Mouse (Mus musculus) 3T3-L1 (cell line): ENCODE results near the gene Prim2.
A peak's percentile ranks its signal among the peaks of the same experiment; 100 is the strongest.

Experiments used
- DNase-seq: peaks from one replicate; pipeline ENCODE4 v3.0.0-alpha.2; 2015; ENCODE audit warnings: low read depth, low spot score

Gene Prim2

GRCm38 (mm10) chr1:33669708-33670141 is at the start of gene Prim2:
Gene Prim2, minus strand, starts transcription at chr1:33669795.
- peak; percentile 84 for DNase-seq

- peak; percentile 86 for DNase-seq
These were observed 48.0 kb upstream of the Prim2 start for GRCm38 (mm10) chr1:33717636-33718035.

- no peak for DNase-seq
These were observed 45.2 kb upstream of the Prim2 start for GRCm38 (mm10) chr1:33714796-33715195.

DNA sequence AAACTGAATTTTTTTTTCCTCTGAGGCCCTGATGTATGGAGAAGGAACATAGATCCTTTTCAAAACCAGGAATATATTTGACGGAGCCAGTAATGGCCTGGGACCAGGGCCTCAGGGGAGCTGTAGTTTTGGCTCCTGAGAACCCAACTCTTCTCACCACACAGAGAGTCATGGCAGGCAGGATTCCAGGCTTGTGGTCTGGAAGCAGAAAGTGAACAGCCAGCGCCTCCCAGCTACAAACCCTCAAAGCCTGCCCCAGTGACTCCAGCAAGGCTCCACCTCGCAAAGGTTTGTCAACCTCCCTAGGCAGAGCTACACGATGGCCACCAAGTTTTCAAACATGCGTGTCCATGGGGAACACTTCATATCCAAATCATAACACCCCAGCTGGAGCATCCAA is 42.4 kb upstream of the Prim2 start:
- peak; percentile 63 for DNase-seq

DNA sequence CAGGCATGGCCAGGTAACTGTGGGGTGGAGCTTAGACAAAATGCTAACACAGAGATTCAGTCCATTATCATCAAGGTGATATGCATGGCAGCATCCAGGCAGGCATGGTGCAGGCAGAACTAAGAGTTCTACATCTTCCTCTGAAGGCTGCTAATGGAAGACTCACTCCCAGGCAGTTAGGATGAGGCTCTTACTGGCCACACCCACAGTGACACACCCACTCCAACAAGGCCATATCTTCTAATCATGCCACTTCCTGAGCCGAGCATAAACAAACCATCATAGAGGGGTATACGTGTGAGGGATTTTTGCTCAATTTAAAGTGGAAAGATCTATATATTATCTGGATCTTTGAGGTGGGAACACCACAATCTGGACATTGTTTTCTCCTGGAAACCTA is 40.0 kb upstream of the Prim2 start:
- DNase-seq, result no peak

DNA sequence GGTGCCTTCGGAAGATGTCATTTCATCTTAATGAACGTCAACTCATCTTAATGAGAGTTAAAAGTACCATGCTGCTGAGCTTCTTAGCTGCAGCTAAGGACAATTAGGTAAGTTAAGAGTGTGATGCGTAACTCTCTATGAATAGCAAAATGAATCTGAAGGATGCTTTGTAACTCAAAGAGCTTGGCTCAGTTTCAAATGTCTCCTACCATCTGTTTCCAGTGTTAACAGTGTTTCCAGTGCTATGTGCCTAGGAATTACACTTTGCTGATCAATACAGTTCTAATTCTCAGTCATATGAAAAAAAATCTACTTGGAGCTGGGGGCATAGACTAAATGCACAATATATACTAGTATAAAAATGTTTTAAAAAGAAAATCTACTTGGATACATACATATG is 31.6 kb upstream of the Prim2 start:
- DNase-seq, result no peak

DNA sequence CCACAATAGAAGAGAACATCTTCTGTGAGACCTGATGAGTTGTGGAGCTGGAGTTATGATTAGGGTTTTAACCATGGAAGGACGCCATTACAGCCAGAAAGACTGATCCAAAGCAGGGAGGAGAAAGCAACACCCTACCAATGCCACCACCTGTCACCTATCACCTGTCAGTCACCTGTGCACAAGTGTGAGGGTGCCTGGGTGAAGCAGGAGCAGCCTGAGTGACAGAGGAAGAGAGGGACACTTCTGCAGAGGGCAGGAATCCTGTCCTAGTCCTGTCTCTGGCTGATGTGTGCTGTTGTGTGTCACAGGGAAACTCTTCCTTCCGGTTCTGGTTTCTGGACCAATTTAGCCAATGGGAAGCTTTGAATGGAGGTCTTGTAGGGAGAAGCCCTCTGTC is 26.4 kb upstream of the Prim2 start:
- DNase-seq, result no peak

- no peak for DNase-seq
These were observed 24.3 kb upstream of the Prim2 start for GRCm38 (mm10) chr1:33693893-33694292.

- no peak for DNase-seq
These were observed 20.5 kb upstream of the Prim2 start for GRCm38 (mm10) chr1:33690087-33690448.

DNA sequence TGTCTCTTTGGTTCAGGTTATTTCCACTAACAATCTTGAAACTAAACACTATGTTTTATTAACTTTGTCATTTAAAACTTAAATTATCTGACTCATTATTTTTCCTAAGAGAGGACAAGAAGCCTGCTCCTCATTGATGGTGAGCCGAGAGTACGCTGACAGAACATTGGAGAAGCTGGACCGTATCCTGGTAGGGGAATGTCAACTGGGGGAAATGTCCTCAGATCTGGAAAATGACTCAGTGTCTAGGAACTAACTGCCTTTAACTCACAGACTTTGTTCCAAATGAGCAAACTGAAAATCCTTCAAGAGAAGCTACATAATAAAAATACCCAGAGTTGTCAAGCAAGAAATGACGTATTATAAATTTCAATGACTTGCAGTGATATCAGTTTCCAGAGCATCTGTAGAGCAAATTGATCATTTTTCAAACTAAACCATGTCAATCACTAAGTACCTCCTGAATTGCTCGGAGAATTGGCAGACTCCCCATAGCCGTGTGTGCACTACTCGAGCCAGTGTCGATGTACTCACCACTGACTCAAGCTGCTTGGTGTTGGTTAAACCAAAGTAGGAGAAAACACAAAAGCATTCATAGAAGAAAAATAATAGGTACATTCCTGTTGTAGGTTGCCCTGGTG is 20.0 kb upstream of the Prim2 start:
- peak; percentile 67 for DNase-seq

DNA sequence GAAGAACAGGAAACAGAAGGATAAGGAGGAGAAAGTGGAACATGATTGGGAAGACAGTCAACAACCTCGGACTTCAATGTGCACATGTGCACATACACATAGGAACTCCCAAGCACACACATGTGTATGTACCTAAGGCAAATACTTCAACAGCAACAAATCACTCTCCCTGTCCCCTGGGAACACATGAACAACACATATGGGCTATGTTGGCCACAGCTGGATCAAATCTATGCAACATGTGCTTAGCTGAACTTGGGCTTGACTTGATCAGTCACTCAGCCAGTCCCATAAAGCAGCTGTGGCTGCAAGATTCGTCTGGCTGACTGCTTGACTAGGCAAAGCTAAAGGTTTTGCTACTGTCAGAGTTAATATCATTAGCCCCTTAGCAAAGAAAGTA is 19.2 kb upstream of the Prim2 start:
- DNase-seq, result peak; percentile 54

DNA sequence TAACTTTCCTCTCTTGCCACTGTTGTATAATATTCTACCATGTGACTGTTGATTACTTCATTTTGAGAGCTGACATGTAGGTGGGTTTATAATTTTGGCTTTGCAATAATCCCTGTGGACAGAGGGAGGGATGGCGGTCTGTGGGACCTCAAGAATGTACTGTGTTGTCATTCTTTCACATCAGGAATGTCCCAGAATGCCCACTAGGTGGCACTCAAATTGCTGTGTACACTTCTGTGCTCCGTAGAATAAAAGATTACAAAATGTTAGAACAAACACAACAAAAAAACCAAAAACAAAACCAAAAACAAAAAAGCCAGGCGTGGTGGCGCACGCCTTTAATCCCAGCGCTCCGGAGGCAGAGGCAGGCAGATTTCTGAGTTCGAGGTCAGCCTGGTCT is 14.9 kb upstream of the Prim2 start:
- DNase-seq, result peak; percentile 86

DNA sequence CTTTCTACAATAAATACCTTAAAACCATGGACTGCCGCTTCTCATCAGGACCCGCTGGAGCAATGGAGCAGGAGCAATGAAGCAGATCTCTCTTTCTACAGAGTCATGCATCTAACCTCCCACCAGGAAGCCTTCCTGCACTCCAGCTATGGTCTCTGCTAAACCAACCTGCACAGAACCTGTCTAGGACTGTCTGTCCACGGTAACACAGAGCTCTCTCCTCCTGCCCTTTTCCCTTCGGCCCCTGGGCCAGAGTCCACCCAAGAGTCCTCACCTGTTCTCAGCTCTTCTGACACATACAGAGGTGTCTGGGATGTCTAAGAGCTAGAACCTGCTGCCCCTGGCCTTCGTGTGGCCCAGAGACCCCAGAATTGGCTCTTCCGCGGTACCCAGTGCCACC is 11.3 kb upstream of the Prim2 start:
- no peak for DNase-seq

GRCm38 (mm10) chr1:33680435-33680834 is 10.8 kb upstream of the Prim2 start:
- no peak for DNase-seq

DNA sequence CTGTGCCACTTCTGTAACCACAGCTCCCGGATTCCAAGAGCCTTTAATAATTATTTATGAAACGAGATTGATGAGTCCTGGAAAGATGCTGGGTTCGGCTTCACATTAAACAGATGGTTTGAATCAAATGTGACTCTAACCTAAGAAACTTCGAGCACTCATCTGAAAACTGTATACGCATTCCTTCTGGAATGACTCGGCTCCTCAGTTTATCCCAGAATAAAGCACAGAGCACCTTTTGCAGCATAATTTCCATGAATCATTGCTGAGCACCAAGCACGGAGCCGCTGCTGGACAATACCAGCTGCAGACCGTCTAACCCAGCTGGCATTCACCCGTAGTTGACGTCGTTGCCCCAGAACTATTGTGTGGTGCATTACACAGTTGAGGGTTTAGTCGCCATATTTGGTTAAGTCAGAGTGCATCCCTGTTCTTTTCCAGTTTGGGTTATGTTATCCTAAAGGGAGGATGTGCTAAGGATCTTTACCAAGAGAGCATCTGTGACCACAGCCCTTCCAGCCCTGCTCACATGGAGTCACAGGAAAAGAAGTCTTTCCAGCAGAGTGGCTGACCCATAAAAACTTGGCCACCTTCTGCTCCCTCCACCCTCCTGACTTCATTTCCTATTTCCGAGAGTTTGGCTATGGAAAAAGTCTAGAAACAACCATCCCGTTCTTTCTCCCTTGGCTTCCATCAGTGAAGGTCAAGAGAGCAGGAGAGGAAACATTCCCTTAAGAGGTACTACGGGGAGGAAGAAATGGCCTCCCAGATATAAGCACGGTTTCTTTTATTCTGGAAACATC is 3.8 kb upstream of the Prim2 start:
- DNase-seq, result peak; percentile 89

DNA sequence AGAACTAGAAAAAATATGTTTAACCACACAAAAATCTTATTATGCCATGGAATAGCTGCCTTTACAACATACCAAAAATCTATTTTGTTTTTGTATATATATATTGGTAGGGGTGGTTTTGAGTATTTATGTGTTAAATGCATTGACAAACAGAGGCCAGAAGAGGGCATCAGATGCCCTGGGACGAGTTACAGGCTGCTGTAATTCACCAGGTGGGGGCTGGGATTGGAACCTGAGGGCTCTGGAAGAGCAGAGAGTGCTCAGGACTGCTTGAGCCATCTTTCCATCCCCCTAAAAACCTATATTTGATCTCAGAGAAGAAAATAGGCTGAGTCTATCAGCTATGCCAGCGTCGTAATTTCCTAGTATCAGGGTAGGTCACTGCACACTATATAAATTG is 2.9 kb upstream of the Prim2 start:
- DNase-seq, result peak; percentile 93

DNA sequence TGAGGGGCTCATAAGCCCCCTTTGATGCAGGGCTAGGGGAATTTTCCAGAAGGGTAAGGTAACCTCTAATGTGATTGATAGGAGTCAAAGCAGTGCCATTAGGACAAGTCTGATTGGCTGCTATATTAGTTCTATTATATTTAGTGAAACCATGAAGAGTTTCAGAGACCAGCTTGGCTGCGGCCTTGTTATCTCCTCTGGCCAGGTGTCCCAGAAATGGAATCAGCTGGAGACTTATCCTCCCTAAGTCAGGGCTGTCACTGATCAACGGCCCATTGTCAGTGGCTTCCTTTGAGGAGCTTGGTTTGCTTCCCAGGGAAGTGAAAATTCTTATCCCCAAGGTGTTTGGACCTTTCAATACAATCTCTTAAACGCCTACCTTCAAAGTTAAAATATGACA is 2.5 kb upstream of the Prim2 start:
- no peak for DNase-seq

DNA sequence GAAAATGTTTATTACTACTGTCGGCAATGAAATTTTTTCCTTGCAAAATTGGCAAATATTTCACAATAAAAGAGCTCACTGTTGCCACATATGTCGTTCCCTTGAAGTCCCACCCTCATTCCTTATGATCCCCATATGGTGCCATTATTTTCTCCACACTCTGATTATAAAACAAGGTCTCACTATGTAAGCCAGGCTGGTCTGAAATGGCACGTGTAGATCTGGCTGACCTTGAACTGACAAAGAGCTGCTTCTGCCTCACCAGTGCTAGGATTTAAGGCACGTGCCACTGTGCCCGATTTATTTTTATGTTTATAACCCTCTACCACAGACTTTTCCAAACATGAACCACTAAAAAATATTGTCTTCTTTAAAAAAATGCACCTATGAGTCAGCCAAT is 1.8 kb upstream of the Prim2 start:
- DNase-seq, result no peak

- peak; percentile 83 for DNase-seq
These were observed 595 bp upstream of the Prim2 start for GRCm38 (mm10) chr1:33670164-33670616.

DNA sequence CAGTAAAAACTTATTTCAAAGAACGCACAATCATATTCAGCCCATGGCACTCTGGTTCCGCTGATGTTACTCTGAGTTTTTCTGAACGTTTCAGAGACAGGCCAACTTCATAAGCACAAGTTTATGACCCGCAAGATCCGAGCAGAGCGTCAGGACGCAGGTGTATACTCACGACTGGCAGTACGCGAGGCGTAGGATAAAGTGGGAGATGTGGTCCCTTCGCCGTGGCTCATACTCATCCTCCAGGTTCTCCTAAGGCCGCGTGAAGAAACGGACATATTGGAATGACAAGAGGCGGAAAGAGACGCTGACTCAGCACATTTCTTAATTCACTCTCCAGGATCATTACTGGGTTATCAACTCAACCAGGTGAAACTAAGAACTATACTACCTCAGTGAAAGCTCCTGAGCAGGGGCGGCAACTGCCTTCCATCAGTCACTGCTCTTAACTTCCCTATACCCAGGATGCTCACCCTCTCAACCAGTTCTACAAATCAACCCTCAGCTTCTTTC is 5.9 kb downstream of the Prim2 start:
- DNase-seq, result no peak

DNA sequence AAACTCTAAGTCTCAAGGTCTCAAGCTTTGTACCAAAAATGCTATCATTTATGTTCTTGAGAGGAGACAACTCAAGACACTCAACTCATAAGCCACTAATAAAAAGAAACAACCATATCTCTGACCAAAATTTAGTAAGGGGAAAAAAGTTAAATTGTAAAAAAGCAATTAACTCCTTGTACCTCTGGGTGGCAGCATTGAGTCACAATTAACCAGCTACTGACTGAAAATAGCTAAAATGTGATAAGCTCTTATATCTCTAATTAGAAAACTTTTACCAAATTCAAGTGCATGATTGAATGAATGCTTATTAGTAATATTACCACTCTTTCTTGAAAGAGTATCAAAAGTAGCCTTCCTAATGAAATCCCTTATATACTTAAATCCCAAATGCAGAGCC is 6.4 kb downstream of the Prim2 start:
- DNase-seq, result peak; percentile 70

DNA sequence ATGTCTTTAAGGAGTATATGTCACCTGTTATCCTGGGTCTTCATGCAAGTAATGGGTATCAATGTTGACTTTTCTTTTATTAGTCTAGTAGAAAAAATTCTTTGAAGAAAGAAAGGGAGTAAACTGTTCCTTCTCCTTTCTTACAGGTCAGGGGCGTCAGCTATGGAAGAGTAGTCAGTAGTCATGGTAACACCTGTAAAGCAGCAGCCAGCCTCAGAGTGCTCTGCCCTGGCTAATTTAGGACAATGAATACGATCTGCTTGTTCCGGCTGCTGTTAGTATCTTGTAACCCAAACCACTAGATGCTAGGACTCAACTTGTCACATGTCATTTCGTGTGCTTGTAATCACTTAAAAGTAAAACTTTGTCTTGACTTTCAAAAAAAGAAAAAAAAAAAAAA is 11.3 kb downstream of the Prim2 start:
- DNase-seq, result no peak

- DNase-seq, result peak; percentile 93
These were observed 11.9 kb downstream of the Prim2 start for GRCm38 (mm10) chr1:33657574-33658149.
